Mouse (Mus musculus) heart, postnatal 25 days (tissue): ENCODE measurements around the gene Taf1a. TPM values are rescaled to one million over a fixed set of nuclear protein-coding genes. Genes with fewer than 3 reads are reported as not detected.
A peak's percentile ranks its signal among the peaks of the same experiment; 100 is the strongest.
"Not testable (repeated sequence)": the region's sequence is repeated elsewhere in the genome, so short reads cannot be mapped to it uniquely, and the experiment has no call there.

Experiments used
- DNase-seq: peaks from one replicate; pipeline ENCODE4 v3.0.0; 2022; ENCODE audit warnings: low spot score
- intact Hi-C: fragments of 180-260 bp; cut with DNase I; formaldehyde crosslinking; loops from one replicate; pipeline ENCODE4 v1.15.1; 2025
- total RNA-seq, 2 experiments: library from RNA; stranded (reverse); gene quantifications; 2 replicates each; pipeline ENCODE4 v1.2.3; 2021

Gene Taf1a
- 10 to 100 TPM; 12.5 to 15.8 TPM for total RNA-seq

- intact Hi-C loops, result loop anchor here (2.0 kb wide), 1 partner anchor 20 kb away; the partner anchor contains the start of gene Mia3
- DNase-seq, result peak; percentile 76
These were observed at the start of gene Taf1a for GRCm38 (mm10) chr1:183388426-183389406. Taf1a (plus strand) TSS chr1:183388981.

DNA sequence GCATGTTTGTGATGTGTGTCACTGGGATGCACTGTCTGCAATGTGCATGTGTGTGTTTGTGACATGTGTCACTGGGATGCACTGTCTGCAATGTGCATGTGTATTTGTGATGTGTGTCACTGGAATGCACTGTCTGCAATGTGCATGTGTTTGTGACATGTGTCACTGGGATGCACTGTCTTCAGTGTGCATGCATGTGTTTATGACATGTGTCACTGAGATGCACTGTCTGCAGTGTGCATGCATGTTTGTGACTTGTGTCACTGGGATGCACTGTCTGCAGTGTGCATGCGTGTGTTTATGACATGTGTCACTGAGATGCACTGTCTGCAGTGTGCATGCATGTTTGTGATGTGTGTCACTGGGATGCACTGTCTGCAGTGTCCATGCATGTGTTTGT is 45.9 kb upstream of the Taf1a start:
- intact Hi-C loops, DNase-seq: not testable (repeated sequence)

- intact Hi-C loops, result no loop called here
- peak; percentile 65 for DNase-seq
These were observed 43.6 kb upstream of the Taf1a start for GRCm38 (mm10) chr1:183344886-183345816.

DNA sequence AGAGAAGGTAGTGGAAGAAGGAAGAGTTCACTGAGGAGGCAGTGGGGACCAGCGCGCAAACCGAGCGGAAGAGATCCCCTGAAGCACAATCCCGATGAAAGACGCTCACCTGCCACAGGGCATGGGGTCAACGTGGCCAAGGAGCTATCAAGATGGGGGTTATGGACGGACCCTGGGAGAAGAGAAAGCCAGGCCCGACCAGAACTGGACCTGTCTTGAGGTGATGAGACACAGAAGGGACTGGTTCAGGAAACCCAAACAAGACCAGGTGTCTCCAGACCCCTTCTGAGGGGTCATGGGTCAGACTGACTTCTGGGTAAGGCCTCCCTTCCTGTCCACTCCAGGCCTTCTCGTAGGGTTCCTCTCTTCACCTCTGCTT is 43.0 kb upstream of the Taf1a start:
- DNase-seq, result no peak
- intact Hi-C loops, result loop anchor here (1.0 kb wide), 1 partner anchor 21 kb away; no protein-coding TSS in a partner anchor

DNA sequence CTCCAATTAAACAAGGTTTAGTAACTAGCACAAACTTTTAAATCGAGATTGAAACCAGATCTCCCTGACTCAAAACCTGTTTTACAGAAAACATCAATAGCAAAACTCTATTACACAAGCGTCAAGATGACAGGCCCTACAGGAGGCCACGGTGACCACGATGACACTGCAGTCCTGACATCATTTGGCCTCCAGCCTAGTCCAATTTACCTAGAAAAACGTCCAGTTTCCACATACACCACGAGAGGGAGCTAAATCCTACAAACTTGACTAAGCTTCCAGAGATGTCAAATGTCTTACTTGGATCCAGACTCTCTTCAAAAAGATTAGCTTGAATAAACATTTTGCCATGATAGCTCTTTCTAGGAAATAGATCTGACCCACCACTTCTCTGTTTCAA is 38.9 kb upstream of the Taf1a start:
- DNase-seq, result no peak
- intact Hi-C loops, result no loop called here

- intact Hi-C loops, result no loop called here
These were observed 29.9 kb upstream of the Taf1a start for GRCm38 (mm10) chr1:183358901-183359300.

DNA sequence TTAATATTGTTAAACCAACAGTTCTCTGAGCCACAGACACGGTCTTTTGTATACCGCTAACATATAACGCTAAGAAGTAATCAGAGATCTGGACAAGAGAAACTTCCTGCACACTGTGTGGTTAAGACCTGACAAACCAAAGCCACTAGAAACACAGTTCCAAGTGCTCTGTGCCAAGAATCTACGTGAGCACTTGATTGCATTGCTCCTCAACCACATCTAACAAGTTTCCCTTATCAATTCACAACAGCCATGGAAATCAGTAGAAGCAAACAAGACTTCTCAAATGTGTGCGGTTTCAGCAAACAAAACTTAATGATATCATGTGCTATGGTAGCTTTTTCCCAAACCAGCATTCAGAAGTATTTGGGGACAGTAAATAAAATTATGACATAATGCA is 26.5 kb upstream of the Taf1a start:
- intact Hi-C loops, result no loop called here
- DNase-seq, result no peak

More at GRCm38 (mm10) chr1:183358901-183359300, 29.9 kb upstream of the Taf1a start:
- DNase-seq, result no peak

GRCm38 (mm10) chr1:183362729-183363576 is 25.8 kb upstream of the Taf1a start:
- DNase-seq, result no peak
- intact Hi-C loops, result no loop called here

DNA sequence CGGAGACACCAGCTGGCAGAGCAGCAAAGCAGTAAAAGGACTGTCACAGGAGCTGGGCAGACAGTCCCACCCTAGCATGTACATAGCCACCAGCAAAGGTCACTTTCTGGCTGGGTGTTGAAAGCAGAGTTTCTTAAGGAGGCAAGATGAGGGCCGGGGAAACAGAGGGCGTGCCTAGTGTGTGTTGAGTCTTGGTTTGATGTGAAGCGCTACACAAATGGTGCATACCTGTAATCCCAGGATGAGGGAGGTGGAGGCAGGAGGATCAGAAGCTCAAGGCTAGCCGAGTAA is 25.3 kb upstream of the Taf1a start:
- intact Hi-C loops, result no loop called here
- DNase-seq, result no peak

GRCm38 (mm10) chr1:183366361-183366760 is 22.4 kb upstream of the Taf1a start:
- no peak for DNase-seq
- intact Hi-C loops, result no loop called here

DNA sequence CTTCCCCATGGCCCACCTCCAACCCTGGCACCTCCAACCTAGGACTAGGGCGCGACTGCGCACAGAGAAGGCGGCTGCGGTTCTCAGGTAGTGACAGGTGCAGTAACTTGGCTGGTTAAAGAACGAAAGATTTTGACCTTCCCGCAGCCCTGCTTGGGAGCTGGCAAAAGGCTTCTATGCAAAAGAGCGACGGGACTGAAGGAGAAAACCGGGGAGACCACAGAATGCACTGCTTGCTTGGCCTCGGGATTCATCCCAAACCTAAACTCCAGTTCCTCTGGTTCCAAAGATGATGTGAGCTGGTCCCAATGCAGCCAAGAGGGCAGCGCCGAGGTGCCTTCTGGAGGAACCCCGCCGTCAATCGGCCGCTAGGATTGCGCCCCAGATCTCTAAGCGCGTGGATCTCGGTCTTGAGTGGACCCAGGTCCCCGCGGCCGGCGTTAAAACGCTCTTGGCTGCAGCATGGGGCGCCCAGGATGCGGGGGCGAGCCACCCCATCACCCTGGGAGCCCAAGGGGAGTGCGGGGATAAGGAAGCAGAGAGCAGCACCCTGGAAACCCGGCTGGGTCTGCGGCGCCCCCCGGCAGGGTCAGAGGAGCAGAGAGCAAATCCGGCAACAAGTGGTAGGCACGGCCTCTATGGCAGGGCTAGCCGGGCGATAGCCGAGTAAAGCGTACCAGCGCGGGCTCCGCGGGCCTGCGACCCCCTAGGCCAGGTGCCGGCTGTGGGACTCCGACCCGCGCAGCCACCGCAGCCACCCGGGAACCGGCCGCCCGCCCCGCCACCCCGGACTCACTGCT is 20.0 kb upstream of the Taf1a start:
- intact Hi-C loops, result loop anchor here (2.0 kb wide), 1 partner anchor 20 kb away; the partner anchor contains the start of gene Taf1a
- peak; percentile 6 for DNase-seq

- DNase-seq, result peak; percentile 92
- intact Hi-C loops, result loop anchor here (2.0 kb wide), 1 partner anchor 19 kb away; the partner anchor contains the start of gene Taf1a
These were observed 19.3 kb upstream of the Taf1a start, which contains the start of gene Mia3 for GRCm38 (mm10) chr1:183369427-183370014. Mia3 (minus strand) TSS chr1:183369553.

DNA sequence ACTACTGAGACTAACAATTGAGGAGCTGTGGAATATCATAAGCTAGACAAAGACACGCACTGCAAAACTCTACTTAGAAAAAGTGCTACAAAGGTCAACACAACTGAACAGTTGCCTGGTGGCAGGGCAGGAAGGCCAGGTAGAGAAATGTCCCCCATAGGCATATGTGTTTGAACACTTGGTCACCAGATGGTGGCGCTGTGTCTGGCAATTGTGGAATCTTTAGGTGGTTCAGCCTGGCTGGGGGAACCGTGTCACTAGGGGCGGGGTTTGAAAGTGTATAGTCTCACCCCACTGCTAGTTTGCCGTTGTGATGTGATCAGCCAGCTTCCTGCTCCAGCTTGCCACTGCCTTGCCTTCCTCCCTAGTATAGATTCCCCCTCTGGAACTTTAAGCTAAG is 14.1 kb upstream of the Taf1a start:
- intact Hi-C loops, result no loop called here
- no peak for DNase-seq

DNA sequence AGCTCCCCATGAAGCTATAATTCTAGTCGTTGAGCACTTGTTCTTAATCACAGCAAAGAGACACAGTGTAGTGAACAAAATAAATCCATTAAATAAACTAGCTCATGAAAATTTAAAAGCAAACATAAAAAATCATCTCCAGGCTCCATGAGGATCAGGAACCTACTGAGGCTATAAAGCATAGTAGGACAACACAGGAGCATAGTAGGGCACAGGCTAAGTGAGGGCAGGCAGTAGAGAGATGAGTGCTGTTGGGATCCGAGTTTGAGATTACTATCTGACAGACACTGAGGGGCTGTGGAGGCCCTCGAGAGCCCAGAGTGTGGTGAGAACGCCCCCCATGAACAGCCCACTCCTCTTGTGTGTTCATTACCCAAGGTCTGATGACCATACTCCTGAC is 11.7 kb upstream of the Taf1a start:
- DNase-seq, result no peak
- intact Hi-C loops, result no loop called here

- intact Hi-C loops, result no loop called here
- DNase-seq, result peak; percentile 42
These were observed 10.3 kb upstream of the Taf1a start for GRCm38 (mm10) chr1:183378321-183378941.

DNA sequence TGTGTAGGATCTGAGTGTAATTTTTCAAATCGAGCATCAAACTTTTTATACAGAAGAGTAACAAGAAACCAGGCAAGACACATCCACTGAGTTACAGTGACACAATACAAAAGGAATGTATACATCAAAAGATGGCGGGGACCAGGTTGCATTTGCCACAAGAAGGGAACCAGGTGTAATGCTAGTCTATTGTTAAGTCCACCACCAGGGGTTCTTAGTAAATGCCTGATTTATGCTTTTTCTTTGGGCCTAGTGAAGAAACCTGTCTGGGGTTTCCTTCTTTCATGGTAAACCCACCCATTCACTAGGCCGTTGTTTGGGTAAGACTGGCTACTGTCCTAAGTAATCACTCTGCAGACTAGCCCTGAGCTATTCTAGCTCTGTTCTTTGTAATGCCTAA is 9.4 kb upstream of the Taf1a start:
- intact Hi-C loops, DNase-seq: not testable (repeated sequence)

DNA sequence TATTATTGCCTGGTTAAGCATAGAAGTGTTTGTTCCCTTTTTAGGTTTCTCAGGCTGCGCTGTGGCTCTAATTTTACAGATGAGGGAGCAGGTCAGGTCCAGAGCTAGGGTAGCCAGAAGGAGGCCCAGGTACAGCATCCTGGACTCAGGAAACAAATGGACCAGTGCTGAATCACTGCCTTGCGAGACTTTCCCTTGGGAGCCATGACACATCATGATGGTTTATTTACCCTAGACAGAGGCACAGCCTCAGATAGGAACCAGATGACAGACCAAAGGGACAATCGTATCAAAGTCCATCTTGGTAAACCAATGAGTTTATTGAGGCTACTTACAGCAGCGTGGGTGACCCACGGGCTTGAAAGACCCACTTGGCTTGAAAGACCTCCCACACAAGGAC is 7.0 kb upstream of the Taf1a start:
- DNase-seq, result no peak
- intact Hi-C loops, result no loop called here

GRCm38 (mm10) chr1:183382621-183383020 is 6.2 kb upstream of the Taf1a start:
- no peak for DNase-seq
- intact Hi-C loops, result no loop called here
